Mouse (Mus musculus) brain, adult 10 weeks (tissue): ENCODE results near the gene F10. TPM values are rescaled to one million over a fixed set of nuclear protein-coding genes. Genes with fewer than 3 reads are reported as not detected.

Experiments
- polyA plus RNA-seq: library from polyadenylated mRNA; stranded (reverse); fragments of 350-450 nt; fragmentation: Illumina TruSeq; extraction: RNeasy Lipid Tissue Mini Kit (QIAGEN cat#74804); gene quantifications from one replicate; pipeline ENCODE4 v1.2.3, GENCODE M21; 2015; ENCODE audit warnings: low read depth, low replicate concordance

F10 gene
- polyA plus RNA-seq: not detected

DNA sequence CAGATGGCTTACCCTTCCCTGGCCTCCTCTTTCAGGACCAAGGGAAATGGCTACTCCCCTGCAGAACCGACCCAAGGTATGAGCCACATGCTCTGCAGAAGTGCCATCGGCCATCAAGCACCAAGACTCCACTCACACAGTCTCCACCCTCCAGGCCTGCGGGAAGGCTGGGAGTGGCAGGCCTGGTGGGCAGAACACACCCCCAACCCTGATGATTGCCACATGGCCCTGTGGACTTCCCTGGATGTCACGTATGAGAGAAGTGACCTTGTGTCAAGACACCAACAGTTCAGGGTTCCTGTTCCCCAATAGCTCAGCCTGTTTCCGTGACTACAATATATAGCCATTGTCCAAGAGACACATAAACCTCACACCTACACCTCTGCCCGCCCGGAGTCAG is at the start of gene F10:
Gene F10, plus strand, starts transcription at position 294 of the 400 bp plus-strand sequence.

DNA sequence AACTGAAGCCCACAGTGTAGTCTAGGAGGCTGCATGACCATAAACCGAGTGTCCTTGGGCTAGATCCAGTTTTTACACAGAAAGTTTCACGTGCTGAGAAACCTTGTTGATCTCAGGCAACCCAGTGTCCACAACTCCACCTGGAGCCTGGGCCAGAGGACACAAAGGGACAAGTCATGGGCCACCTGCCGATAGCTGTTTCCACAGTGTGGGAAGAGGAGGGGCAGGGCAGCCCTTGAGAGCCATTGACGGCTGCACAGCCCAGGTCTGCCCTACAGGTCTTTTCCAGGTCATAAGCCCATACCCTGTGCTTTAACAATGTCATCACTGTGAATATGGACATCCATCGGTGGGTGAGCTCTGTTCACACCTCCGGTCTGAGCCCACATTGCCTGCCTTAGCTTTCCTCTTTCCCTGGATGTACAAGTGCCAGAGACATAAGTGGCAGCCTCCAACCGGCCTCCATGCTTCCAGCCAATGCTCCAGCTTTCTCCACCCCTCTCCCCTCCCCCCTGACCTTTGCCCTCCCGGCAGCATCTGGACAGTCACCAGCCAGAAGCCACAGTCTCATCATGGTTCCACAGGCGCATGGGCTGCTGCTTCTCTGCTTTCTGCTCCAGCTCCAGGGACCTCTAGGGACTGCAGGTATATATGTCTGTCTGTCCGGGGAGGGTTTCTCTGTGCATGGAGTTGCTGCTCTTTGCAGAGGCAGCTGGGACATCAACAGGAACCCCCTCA is 11.5 kb upstream of the F10 start, which contains the start of gene F7:
Gene F7, plus strand, starts transcription at position 548 of the 738 bp plus-strand sequence.

DNA sequence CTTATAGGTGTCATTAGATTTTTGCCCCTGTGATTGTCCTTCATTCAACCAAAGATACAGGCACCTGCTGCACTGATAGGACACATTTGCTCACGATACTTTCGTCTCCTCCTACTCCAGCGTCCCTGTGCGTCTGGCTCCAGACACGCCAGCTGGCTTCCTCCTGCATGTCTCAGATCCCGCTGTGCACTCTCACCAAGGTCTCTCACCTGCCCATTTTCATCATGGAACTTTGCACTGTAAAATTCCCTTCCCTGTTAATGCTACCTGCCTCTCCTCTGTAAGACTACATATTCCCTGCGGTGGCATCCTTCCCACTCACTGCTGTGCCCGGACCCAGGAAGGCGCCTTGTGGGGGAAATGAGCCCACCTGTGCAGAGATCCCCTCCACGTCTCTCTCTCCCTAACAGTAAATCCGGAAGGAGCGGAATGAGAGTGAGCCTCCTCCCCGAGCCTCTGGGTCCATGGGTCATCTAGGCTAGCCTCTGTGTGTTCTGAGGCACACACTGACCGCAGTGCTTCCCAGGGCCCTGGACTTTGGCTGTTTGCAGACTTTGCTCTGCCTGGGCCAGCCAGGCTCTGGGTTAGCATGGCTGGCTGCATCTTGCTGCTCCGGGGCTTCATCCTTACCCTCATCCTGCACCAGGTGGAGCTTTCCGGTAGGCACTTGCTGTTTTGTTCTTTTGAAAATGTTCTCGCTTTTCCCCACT is 23.5 kb downstream of the F10 start, which contains the start of gene Proz:
Gene Proz, plus strand, starts transcription at position 474 of the 710 bp plus-strand sequence.

DNA sequence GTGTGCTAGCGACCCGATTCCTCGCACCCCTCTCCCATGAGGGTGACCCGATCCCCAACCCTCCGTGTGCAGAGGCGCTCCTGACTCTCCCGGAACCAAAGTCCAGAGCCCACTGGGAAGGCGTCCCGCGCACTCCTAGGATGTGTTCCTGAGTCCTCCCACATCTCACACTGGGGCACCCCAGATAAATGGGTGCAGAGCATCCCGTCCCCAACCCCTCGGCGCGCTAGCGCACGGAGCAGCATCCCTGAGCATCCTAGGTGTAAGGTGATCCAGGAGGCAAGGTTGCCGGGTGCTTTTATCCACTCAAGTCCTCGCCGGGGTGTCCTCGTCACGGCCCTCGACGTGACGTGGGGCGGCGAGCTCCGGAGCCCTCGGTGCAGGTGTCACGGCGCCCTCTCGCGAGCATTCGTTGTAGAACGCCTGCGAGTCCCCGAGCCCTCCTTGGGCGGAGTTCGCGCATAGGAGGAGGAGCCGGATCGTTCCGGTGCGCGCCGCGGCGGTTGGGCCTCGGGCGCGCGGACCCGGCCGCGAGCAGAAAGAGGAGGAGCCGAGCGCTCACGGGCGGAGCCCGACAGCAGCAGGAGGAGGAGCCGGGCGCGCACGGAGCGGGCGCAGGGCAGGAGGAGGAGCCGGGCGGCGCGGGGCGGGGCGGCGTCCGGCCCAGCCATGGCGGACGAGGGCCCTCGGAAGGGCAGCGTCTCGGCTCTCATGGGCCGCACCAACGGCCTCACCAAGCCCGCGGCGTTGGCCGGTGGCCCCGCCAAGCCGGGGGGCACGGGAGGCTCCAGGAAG is 68.2 kb downstream of the F10 start, which contains the start of the genes Pcid2 and Cul4a:
Gene Pcid2, minus strand, starts transcription at position 373 of the 795 bp plus-strand sequence.
Gene Cul4a, plus strand, starts transcription at position 535 of the 795 bp plus-strand sequence.

Other genes with a start within 250 kb of the F10 start
- 114 TPM for gene Mcf2l, start 163.5 kb upstream of the F10 start, polyA plus RNA-seq
- not detected for gene F7, start 11.3 kb upstream of the F10 start, polyA plus RNA-seq
- gene Proz, start 23.6 kb downstream of the F10 start, polyA plus RNA-seq: not detected
- 21.1 TPM for gene Pcid2, start 68.2 kb downstream of the F10 start, polyA plus RNA-seq
- 51.9 TPM for gene Cul4a, start 68.3 kb downstream of the F10 start, polyA plus RNA-seq
- gene Lamp1, start 121.9 kb downstream of the F10 start, polyA plus RNA-seq: 384 TPM
- 5.3 TPM for gene Grtp1, start 163.3 kb downstream of the F10 start, polyA plus RNA-seq
- 0.27 TPM for gene Adprhl1, start 216.9 kb downstream of the F10 start, polyA plus RNA-seq